Mouse (Mus musculus) cerebellum, adult 2 months (tissue): ENCODE data around the gene Slc2a9.

ENCODE experiments used
- CTCF ChIP-seq: fragments of 200-500 bp; IDR thresholded peaks from 2 replicates; pipeline ENCODE4 v1.5.1; 2011; ENCODE audit warnings: low read depth, mild to moderate bottlenecking, control low read depth, low read length, moderate library complexity, borderline replicate concordance; ENCODE audit not compliant: insufficient read depth
- POLR2A ChIP-seq: fragments of 200-500 bp; IDR thresholded peaks from 2 replicates; pipeline ENCODE4 v1.6.1; 2011; ENCODE audit warnings: low read length, control low read depth, borderline replicate concordance; ENCODE audit not compliant: insufficient read depth

DNA sequence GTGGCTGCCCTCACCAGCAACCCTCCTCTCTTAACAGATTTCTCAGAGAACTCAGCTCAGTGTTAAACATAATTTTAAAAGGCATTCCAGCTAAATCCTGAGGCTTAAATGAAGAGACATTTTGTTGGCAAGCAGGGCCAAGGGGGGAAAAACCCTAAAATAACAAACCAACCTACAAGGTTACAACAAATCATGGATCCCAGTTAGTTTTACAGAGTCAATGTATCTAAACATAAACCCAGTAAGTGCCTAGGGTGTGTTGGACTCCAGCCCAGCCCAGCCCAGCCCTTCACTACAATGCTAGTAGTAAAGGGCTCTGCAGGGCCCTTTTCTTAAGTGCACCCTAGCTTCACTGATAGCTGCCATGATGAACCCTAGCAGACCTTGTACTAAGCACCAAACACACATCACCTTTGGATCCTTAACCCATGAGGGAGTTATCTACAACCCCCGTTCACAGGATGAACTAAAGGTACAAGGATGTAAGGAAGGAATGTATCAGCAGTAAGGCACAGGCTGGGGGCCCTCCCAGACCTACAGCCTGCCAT lies 47.4 kb upstream of the Slc2a9 start:
- TF ChIP-seq POLR2A: no peak
- no peak for TF ChIP-seq CTCF
